7 mouse cellular contexts compared by ENCODE assay signal in genomic region chr7:17056601-17057523, GRCm38 (mm10). TPM values are rescaled to one million over a fixed set of nuclear protein-coding genes. Genes with fewer than 3 reads are reported as not detected.
DNase-seq lines count a peak whose midpoint lies in the region; ATAC-seq lines count a peak whose summit lies in the region.

No protein-coding gene starts in this region.

- H3K36me3 ChIP-seq in heart, embryonic 12.5 days = peaks cover 27% of the 10 kb centered on the region

- no peaks in the 10 kb centered on the region for H3K9me3 ChIP-seq in heart, embryonic 12.5 days (replicated peaks)

- 22% methylated on average over 14 of the region's 14 CpGs for WGBS in heart, embryonic 12.5 days

- peak overlapping the region; percentile 82 for H3K9ac ChIP-seq in heart, embryonic 12.5 days

- H3K4me1 ChIP-seq in heart, embryonic 12.5 days (replicated peaks) = peaks cover 56% of the 10 kb centered on the region

- H3K27ac ChIP-seq in heart, embryonic 12.5 days (ENCODE audit: poor library complexity, severe bottlenecking) = peak overlapping the region; percentile 98

- H3K4me2 ChIP-seq in heart, embryonic 12.5 days = peak overlapping the region; percentile 92

- peak; percentile 56 for DNase-seq in right cerebral cortex, postnatal 14 days
- no peak for DNase-seq in right cerebral cortex, adult 18-20 months
- peak; percentile 49 for DNase-seq in kidney, postnatal 36 days
- DNase-seq in lung, postnatal 36 days = peak; percentile 51

- H3K27me3 ChIP-seq in heart, embryonic 12.5 days (replicated peaks) = no peaks in the 10 kb centered on the region

- H3K4me3 ChIP-seq in heart, embryonic 12.5 days = peak overlapping the region; percentile 62

- ATAC-seq in common myeloid progenitor, adult 5-6 weeks (replicated peaks; ENCODE audit: low read depth, poor library complexity, severe bottlenecking) = peak; percentile 27
- ATAC-seq in heart, embryonic 12.5 days (ENCODE audit: insufficient number of reproducible peaks, low FRiP score) = peak; percentile 46
- ATAC-seq in CD4-positive, CD25-positive, alpha-beta regulatory T cell, adult 4 months = no peak

RNA-seq across cellular contexts. Expression of gene Hif3a, which starts 5.4 kb away (rescaled TPM):
- total RNA-seq in common myeloid progenitor, adult 5-6 weeks (2017) = 0.82 and 2.2 TPM in 2 replicates
- polyA plus RNA-seq in heart, embryonic 12.5 days (2016; fragmentation: Nextera tagmentation; extraction: Ambion mirVana) = 36.8 and 38.2 TPM in 2 replicates
- under 1 TPM; 0.60 to 0.91 TPM for polyA plus RNA-seq in CD4-positive, CD25-positive, alpha-beta regulatory T cell, adult 4 months (2017; shearing (Covaris generic))

RNA-seq across cellular contexts. Expression of gene Psg16, which starts 17.0 kb away (rescaled TPM):
- 1.0 TPM in 1 of 2 replicates, not detected in the other for total RNA-seq in common myeloid progenitor, adult 5-6 weeks (2017)
- 0.06 and 0.14 TPM in 2 replicates for polyA plus RNA-seq in heart, embryonic 12.5 days (2016; fragmentation: Nextera tagmentation; extraction: Ambion mirVana)
- polyA plus RNA-seq in CD4-positive, CD25-positive, alpha-beta regulatory T cell, adult 4 months (2017; shearing (Covaris generic)) = 1 to 10 TPM in 1 of 2 experiments, under 1 TPM in 1; 0.13 to 1.4 TPM

RNA-seq across cellular contexts. Expression of gene Ppp5c, which starts 29.1 kb away (rescaled TPM):
- 75.0 and 99.0 TPM in 2 replicates for total RNA-seq in common myeloid progenitor, adult 5-6 weeks (2017)
- polyA plus RNA-seq in heart, embryonic 12.5 days (2016; fragmentation: Nextera tagmentation; extraction: Ambion mirVana) = 87.3 and 91.9 TPM in 2 replicates
- 10 to 100 TPM; 56.6 to 76.0 TPM for polyA plus RNA-seq in CD4-positive, CD25-positive, alpha-beta regulatory T cell, adult 4 months (2017; shearing (Covaris generic))

Comparison
In these comparisons a context has a peak if more than half of its experiments do, and no peak if none do; other contexts are left out.
1. RNA of gene Hif3a, which starts 5.4 kb away (polyA plus RNA-seq): 36.8 to 38.2 TPM in heart, embryonic 12.5 days; 0.60 to 0.91 TPM in CD4-positive, CD25-positive, alpha-beta regulatory T cell, adult 4 months; every median in the first group is over 10 times any median in the second.